Mouse (Mus musculus): ENCODE measurements around the gene Bcl2l14. TPM values are rescaled to one million over a fixed set of nuclear protein-coding genes. Genes with fewer than 3 reads are reported as not detected.

Bcl2l14 gene
- polyA plus RNA-seq, 1 experiment = not detected

DNA sequence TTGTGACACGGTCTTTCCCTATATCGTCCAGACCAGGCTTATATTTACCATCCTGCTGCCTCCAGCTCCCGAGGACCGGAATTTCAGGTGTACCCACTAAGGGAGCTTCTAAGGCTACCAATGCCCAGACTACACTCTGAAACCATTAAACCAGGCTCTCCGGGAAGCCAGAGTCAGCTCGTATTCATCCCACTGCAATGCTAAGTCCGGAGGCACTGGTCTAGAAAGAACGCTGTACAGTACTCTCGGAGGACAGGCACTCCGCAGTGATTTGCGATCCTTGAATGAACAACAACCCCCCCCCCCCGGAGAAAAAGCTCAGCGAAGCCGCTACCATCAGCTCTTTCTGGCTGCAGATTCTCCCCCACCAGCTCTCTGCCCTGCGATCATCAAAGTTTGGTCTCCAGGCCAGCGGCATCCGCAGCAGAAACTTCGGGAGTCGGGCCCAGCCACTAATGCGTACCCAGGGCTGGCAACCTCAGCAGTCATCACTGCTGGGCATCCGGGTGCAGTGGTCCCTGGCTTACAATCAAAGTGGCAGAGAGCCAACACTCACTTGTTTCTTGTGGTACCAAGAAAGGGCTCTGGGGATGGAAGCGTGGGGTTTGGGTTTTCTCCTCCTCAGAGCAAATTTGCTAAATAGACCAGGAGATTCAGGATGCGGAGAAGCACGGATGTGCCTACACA lies 7.6 kb upstream of the Bcl2l14 start:
- Histone ChIP-seq H3K79me3 (ENCODE audit: low read depth) (no peaks in the 10 kb centered on the region), H3K27me3 (ENCODE audit: control insufficient read depth, insufficient read depth, insufficient read length) (no peaks in the 10 kb centered on the region), H3K79me2 (ENCODE audit: control insufficient read depth, insufficient read depth) (no peaks in the 10 kb centered on the region), H3K4me3 (ENCODE audit: insufficient read depth, poor library complexity, severe bottlenecking) (no peak overlapping the region), H3K36me3 (ENCODE audit: control insufficient read depth, insufficient read depth) (no peaks in the 10 kb centered on the region), H3ac (ENCODE audit: control insufficient read depth, insufficient read length, low read depth) (no peak overlapping the region)
- no peak for TF ChIP-seq USF1 (IDR thresholded peaks at IDR 0.05; ENCODE audit: low read depth)
- TF ChIP-seq CTCF (IDR thresholded peaks at IDR 0.05; ENCODE audit: control insufficient read depth, insufficient read depth, insufficient read length) = no peak
- no peak for TF ChIP-seq CEBPB (IDR thresholded peaks at IDR 0.05; ENCODE audit: low read depth)
- TF ChIP-seq MYOD1 (IDR thresholded peaks at IDR 0.05; ENCODE audit: control insufficient read depth, insufficient read length, low read depth) = no peak
- TF ChIP-seq MYOG (IDR thresholded peaks at IDR 0.05; ENCODE audit: control insufficient read depth, extremely low read depth, insufficient read length) = no peak
- no peak for TF ChIP-seq FOSL1 (IDR thresholded peaks at IDR 0.05; ENCODE audit: insufficient read depth, low read length, poor library complexity, severe bottlenecking)
- no peak for TF ChIP-seq MAX (IDR thresholded peaks at IDR 0.05)

DNA sequence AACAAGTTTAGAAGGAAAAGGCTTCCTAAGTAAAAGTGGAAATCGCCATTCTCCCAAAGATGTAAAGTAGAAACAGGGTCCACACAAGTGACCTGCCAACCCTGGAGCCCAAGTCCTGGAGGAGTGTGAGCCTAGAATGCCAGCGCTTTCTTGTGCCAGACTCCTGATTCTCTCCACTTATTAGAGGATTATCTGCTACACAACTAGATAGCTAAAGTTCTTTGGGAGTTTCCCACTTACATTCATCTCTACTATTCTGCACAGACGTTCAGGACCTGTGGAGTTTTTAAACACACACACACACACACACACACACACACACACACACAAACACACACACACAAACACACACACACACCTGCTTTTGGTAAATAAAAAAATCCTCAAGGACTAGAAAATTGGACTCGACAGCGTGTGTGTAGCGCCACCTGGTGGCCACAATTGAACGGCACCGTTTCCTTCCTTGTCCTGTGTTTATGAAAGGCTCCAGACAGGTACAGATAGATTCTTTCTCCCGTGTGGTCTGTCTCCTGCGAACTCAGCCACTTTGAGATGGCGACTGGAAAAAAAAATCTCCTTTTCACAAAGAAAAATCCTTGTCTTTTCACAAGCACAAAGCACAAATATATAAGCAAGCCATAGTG lies 6.7 kb upstream of the Bcl2l14 start:
- TF ChIP-seq MYOD1 (IDR thresholded peaks at IDR 0.05; ENCODE audit: control insufficient read depth, insufficient read length, low read depth) = no peak
- TF ChIP-seq CTCF (IDR thresholded peaks at IDR 0.05; ENCODE audit: control insufficient read depth, insufficient read depth, insufficient read length) = peak; percentile 61
- Histone ChIP-seq H3K27me3 (ENCODE audit: control insufficient read depth, insufficient read depth, insufficient read length) (no peaks in the 10 kb centered on the region), H3ac (ENCODE audit: control insufficient read depth, insufficient read length, low read depth) (no peak overlapping the region), H3K79me3 (ENCODE audit: low read depth) (no peaks in the 10 kb centered on the region), H3K79me2 (ENCODE audit: control insufficient read depth, insufficient read depth) (no peaks in the 10 kb centered on the region), H3K36me3 (ENCODE audit: control insufficient read depth, insufficient read depth) (no peaks in the 10 kb centered on the region), H3K4me3 (ENCODE audit: insufficient read depth, poor library complexity, severe bottlenecking) (no peak overlapping the region)

DNA sequence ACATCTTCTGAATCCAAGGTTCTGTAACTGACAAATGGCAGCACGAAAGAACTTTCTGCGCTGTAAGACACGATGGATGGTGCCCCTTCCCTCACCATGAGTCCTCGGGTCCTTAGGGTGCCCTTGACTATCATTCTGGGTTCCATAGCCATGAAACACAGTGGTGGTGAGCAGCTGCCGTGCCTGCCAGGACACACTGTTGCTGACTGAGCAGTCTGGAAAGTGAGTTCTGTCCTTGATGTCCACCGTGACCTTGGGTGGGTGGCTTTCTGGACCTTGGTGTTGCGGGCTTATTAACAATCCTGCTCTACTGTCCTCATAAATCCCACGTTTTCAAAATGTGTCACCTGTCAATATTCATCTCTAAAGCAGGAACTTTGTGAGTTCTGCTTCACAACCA lies 6.2 kb upstream of the Bcl2l14 start:
- TF ChIP-seq FOSL1 (IDR thresholded peaks at IDR 0.05; ENCODE audit: insufficient read depth, low read length, poor library complexity, severe bottlenecking) = no peak
- no peak for TF ChIP-seq MYOD1 (IDR thresholded peaks at IDR 0.05; ENCODE audit: control insufficient read depth, insufficient read length, low read depth)
- no peak for TF ChIP-seq USF1 (IDR thresholded peaks at IDR 0.05; ENCODE audit: low read depth)
- TF ChIP-seq CEBPB (IDR thresholded peaks at IDR 0.05; ENCODE audit: low read depth) = no peak
- TF ChIP-seq CTCF (IDR thresholded peaks at IDR 0.05; ENCODE audit: control insufficient read depth, insufficient read depth, insufficient read length) = no peak
- no peak for TF ChIP-seq MYOG (IDR thresholded peaks at IDR 0.05; ENCODE audit: control insufficient read depth, extremely low read depth, insufficient read length)
- TF ChIP-seq MAX (IDR thresholded peaks at IDR 0.05) = no peak
- H3K36me3 ChIP-seq (ENCODE audit: control insufficient read depth, insufficient read depth) = no peaks in the 10 kb centered on the region
- no peaks in the 10 kb centered on the region for H3K79me3 ChIP-seq (ENCODE audit: low read depth)
- H3K27me3 ChIP-seq (ENCODE audit: control insufficient read depth, insufficient read depth, insufficient read length) = no peaks in the 10 kb centered on the region
- H3ac ChIP-seq (ENCODE audit: control insufficient read depth, insufficient read length, low read depth) = no peak overlapping the region
- no peak overlapping the region for H3K4me3 ChIP-seq (ENCODE audit: insufficient read depth, poor library complexity, severe bottlenecking)
- no peaks in the 10 kb centered on the region for H3K79me2 ChIP-seq (ENCODE audit: control insufficient read depth, insufficient read depth)

DNA sequence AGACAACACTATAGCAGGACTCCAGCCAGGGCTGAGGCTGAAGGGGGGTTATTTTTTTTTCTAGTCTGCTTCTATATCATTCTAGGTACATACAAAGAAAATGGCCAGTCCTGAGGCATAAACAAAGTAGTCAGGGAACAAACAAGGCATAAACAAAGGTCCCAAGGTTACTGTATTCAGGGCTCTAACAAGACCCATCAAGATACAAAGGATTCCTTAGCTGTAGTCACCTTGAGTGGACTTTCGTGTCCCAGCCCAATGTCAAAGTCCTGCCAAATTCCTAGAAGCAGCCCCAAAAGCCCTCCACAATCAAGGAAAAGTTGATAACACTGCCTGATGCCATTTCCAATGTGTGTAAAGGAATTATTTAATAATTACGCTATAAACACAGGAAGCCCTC lies 5.3 kb upstream of the Bcl2l14 start:
- TF ChIP-seq MAX (IDR thresholded peaks at IDR 0.05) = no peak
- no peak for TF ChIP-seq FOSL1 (IDR thresholded peaks at IDR 0.05; ENCODE audit: insufficient read depth, low read length, poor library complexity, severe bottlenecking)
- no peak for TF ChIP-seq USF1 (IDR thresholded peaks at IDR 0.05; ENCODE audit: low read depth)
- TF ChIP-seq CTCF (IDR thresholded peaks at IDR 0.05; ENCODE audit: control insufficient read depth, insufficient read depth, insufficient read length) = no peak
- TF ChIP-seq CEBPB (IDR thresholded peaks at IDR 0.05; ENCODE audit: low read depth) = no peak
- no peak for TF ChIP-seq MYOD1 (IDR thresholded peaks at IDR 0.05; ENCODE audit: control insufficient read depth, insufficient read length, low read depth)
- no peak for TF ChIP-seq MYOG (IDR thresholded peaks at IDR 0.05; ENCODE audit: control insufficient read depth, extremely low read depth, insufficient read length)
- Histone ChIP-seq H3K4me3 (ENCODE audit: insufficient read depth, poor library complexity, severe bottlenecking) (no peak overlapping the region), H3K36me3 (ENCODE audit: control insufficient read depth, insufficient read depth) (no peaks in the 10 kb centered on the region), H3ac (ENCODE audit: control insufficient read depth, insufficient read length, low read depth) (no peak overlapping the region), H3K27me3 (ENCODE audit: control insufficient read depth, insufficient read depth, insufficient read length) (no peaks in the 10 kb centered on the region), H3K79me2 (ENCODE audit: control insufficient read depth, insufficient read depth) (no peaks in the 10 kb centered on the region), H3K79me3 (ENCODE audit: low read depth) (no peaks in the 10 kb centered on the region)

DNA sequence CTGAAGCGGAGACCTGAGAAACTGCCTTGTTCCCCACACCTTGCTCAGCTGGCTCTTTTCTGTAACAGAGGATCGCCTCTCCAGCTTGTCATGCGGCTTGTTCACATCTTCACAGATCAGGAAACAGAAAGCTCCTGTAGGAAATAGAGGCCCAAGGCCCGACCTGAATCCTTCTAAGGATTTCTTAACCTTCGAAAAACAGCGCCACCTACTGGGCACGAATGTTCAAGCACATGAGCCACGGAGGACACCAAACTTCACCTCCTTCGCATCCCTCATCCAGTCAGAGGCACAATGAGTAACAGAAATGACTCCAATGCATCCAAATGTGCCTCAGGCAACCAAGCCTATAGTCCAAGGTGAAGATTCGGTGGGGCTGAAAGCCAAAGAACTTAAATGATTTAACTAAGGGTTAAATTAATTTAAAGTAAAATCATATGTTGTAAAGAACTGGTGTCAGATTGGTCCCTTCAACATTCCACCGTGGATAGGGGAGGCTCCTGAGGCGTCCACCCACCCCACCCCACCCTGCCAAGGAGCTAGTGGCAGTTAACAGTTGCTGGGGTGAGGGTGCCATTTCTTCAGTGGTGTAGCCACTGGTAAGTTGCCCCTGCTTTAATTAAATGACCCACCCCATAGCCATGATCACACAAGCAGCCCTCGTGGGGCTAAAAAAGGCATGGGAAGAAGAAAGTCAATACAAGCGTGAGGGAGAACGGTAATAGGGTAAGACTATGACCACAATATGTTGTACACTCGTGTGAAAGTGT lies 7.0 kb downstream of the Bcl2l14 start:
- Histone ChIP-seq H3K27me3 (ENCODE audit: control insufficient read depth, insufficient read depth, insufficient read length) (no peaks in the 10 kb centered on the region), H3K36me3 (ENCODE audit: control insufficient read depth, insufficient read depth) (no peaks in the 10 kb centered on the region), H3ac (ENCODE audit: control insufficient read depth, insufficient read length, low read depth) (no peak overlapping the region), H3K79me2 (ENCODE audit: control insufficient read depth, insufficient read depth) (no peaks in the 10 kb centered on the region), H3K4me3 (ENCODE audit: insufficient read depth, poor library complexity, severe bottlenecking) (no peak overlapping the region), H3K79me3 (ENCODE audit: low read depth) (no peaks in the 10 kb centered on the region)
- TF ChIP-seq MYOD1 (IDR thresholded peaks at IDR 0.05; ENCODE audit: control insufficient read depth, insufficient read length, low read depth) = no peak
- no peak for TF ChIP-seq MYOG (IDR thresholded peaks at IDR 0.05; ENCODE audit: control insufficient read depth, extremely low read depth, insufficient read length)
- TF ChIP-seq CTCF (IDR thresholded peaks at IDR 0.05; ENCODE audit: control insufficient read depth, insufficient read depth, insufficient read length) = no peak
- TF ChIP-seq MAX (IDR thresholded peaks at IDR 0.05) = no peak
- TF ChIP-seq USF1 (IDR thresholded peaks at IDR 0.05; ENCODE audit: low read depth) = no peak
- TF ChIP-seq FOSL1 (IDR thresholded peaks at IDR 0.05; ENCODE audit: insufficient read depth, low read length, poor library complexity, severe bottlenecking) = no peak
- TF ChIP-seq CEBPB (IDR thresholded peaks at IDR 0.05; ENCODE audit: low read depth) = no peak
